Mouse (Mus musculus) splenic B cell, adult 2 months (primary cell): ENCODE measurements around the gene Spcs1.
A peak's percentile ranks its signal among the peaks of the same experiment; 100 is the strongest.

Experiments
- DNase-seq: peaks from one replicate; pipeline ENCODE4 v3.0.0-alpha.2; 2011; ENCODE audit warnings: low read depth, low spot score
- H3K27me3 ChIP-seq: 2 replicates; pipeline ENCODE4 v1.6.1; 2012; ENCODE audit warnings: mild to moderate bottlenecking, low read length, moderate library complexity, mixed read lengths; ENCODE audit not compliant: control insufficient read depth, poor library complexity, insufficient read depth, severe bottlenecking
- H3K36me3 ChIP-seq: 2 replicates; pipeline ENCODE4 v1.6.1; 2012; ENCODE audit warnings: mild to moderate bottlenecking, low read length, moderate library complexity, mixed read lengths; ENCODE audit not compliant: control insufficient read depth, poor library complexity, insufficient read depth, severe bottlenecking

Gene Spcs1

DNA sequence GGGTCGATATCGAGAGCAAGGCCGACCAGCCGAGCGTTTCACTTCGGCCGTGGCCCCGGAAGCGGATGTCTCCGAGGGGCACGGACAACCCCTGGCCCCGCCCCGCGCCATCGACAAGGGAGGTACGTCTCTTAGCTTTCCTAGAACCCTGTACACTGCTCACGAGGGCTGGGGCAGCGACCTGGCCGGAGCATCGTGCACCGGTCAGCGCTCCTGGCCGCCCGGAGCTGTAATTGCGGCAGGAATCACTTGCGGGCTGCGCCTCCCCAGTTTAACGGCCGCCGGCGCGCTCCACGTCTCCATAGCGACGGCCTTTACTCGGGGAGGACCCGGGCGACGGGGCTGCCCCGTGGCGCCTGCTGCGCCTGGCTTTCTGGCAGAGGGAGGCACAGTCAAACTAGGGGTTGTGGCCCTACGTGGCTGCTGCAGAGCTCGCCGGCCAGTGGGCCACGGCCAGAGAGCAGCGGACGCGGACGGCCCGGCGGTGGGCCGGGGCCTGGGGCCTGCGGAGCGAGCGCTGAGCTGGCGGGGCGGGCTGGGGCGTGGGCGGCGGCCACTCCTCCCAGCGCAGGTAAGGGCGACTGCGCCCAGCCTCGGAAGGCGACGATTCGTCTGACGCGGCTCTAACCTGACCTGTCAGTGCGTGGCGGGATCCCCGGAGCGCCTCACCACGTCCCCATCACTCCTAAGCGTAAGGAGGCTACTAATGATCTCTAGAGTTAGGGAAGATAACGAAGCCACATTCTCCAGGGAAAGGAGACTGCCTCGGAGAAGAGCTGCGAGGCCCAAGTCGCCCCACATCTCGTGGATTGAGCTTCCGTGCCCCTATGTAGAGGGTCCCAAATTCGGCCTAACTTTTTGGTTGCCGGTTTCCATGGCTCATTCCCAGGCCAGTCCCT is at the start of gene Spcs1, which contains the start of gene Glt8d1:
Gene Spcs1, minus strand, starts transcription at position 366 of the 899 bp plus-strand sequence.
Gene Glt8d1, plus strand, starts transcription at position 94 of the 899 bp plus-strand sequence.
- peak; percentile 80 for DNase-seq
- no peaks in the 10 kb centered on the region for H3K27me3 ChIP-seq
- H3K36me3 ChIP-seq, result peaks cover 1% of the 10 kb centered on the region; the same call in 1 of the 2 replicates

DNA sequence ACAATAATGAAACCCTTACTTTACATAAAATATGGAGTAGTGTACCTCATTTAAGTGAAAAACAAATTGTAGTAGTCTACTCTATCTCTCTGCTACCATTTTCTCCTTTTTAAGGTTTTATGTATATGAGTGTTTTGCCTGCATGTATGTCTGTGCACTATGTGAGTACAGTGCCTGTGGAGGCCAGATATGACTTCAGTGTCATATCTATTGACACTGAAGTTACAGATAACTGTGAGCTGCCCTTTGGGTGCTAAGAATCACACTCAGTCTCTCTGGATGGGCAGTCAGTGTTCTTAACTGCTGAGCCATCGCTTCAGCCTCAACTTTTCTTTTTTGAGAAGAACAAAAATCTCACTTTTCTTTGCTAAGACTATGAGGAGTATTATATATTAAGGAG is 44.3 kb upstream of the Spcs1 start:
- Histone ChIP-seq H3K27me3 (no peaks in the 10 kb centered on the region), H3K36me3 (peaks cover 18% of the 10 kb centered on the region)
- no peak for DNase-seq

DNA sequence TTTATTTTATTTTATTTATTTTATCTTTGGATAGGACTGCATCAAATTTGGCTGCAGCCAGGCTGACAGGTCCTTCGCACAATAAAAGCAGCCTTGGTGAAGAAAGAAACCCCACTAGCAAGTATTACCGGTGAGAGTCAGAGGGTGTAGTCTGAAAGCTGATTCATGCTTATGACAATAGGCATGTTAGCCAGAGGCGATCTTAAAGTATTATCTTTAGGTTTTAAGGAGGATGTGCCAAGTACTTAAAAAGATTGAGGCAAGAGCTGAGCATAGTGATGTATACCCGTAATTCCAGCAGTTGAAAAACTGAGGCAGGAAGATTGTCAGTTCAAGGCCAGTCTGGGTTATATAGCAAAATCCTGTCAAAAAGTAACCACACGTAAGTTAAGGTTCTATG is 43.8 kb upstream of the Spcs1 start:
- Histone ChIP-seq H3K36me3 (peaks cover 15% of the 10 kb centered on the region; the same call in 1 of the 2 replicates), H3K27me3 (no peaks in the 10 kb centered on the region)
- DNase-seq, result no peak

DNA sequence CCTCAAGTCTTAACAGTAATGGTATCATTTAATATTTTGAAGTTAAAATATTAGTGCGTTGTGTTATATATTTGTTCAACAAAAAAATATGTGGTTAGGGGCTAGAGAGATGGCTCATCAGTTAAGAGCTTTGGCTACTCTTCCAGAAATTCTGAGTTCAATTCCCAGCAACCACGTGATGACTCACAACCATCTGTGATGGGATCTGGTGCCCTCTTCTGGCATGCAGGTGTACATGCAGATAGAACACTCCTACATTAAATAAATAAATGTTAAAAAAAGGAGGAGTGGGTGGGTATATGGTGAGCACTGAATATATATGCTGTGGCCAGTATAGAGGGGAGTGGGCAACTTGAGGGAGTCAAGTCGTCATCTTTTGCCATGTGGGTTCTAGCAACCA is 24.3 kb upstream of the Spcs1 start:
- Histone ChIP-seq H3K27me3 (no peaks in the 10 kb centered on the region), H3K36me3 (peaks cover 17% of the 10 kb centered on the region)
- DNase-seq, result peak; percentile 46

DNA sequence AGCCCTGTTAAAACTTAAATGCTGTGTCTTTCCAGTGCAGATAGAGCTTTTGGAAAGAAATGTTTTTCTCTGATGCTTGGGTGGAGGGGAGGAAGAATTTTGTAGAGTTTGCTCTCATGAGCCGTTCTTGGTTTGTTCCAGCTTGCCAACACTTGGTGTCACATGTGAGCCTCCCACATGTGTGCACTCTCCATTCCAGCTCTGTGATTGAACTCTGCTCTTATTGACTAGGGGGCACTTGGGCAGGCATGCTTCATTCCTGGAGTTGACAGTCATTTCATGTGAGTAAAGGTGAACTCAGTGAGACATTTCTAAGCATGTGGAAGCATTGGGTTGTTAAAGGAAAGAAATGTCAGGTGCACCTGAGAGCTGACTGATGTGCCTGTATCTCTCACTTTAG is 21.1 kb upstream of the Spcs1 start:
- H3K27me3 ChIP-seq, result no peaks in the 10 kb centered on the region
- H3K36me3 ChIP-seq, result peaks cover 14% of the 10 kb centered on the region
- no peak for DNase-seq

DNA sequence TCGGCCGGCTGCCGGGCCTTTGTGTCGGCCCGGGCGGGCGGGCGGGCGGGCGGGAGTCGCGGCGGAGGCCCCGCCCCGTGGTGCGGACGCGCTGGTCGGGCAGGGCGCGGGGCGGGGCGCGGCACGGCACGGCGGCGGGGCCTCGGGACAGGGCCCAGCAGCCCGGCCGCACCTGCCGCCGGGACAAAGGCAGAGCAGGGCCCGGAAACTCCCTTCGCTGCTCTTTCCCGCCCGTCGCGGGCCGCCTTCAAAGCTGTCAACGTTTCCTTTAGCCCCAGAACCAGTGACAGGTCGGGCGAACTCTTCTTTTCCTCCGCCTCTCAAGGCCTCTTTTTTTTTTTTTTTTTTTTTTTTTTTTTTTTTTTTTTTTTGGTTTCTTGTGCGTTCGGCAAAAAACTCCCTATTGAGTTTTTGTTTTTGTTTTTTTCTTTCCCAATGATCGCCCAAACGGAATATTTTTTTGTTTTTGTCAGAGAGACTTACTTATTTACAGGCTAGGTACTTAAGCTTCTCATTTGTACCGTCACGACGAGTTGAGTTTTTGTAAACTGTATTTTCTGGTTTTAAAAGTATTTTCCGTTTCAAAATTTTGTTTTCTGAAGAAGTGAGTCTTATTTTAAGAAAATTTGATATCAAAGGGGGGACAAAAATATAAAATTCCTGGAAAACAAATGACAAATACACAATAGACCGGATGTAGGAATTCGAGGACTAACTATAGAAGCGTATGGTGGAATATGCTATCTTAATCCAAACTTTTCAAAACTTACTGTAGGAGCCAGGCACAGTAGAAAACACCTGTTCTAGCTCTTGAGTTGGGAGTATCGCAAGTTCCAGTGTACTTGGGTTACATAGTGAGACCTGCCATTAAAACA is 18.1 kb upstream of the Spcs1 start:
- Histone ChIP-seq H3K36me3 (peaks cover 16% of the 10 kb centered on the region), H3K27me3 (no peaks in the 10 kb centered on the region)
- DNase-seq, result peak; percentile 92

DNA sequence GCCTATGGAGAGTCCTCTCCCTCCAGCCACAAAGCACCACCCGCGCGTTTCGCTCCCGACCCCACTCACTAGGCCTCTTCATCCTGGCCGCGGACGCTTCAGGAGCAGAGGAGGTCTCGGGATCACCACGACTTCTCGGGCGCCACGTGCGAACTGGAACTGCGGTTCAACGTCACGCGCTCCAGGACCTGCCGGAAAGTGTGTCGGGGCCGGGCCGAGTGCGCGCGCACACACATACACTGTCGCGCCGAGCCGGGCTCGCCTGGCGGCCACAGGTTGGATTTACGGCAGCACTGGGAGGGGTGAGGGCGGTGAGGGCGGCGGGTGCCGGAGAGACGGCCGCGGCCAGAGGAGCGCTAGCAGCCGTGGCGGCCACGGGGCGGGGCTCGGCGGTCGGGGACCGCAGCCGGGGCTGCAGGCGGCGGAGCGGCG is 17.4 kb upstream of the Spcs1 start, which contains the start of the genes Pbrm1 and Gnl3:
Gene Pbrm1, plus strand, starts transcription at position 279 of the 432 bp plus-strand sequence.
Gene Gnl3, minus strand, starts transcription at position 293 of the 432 bp plus-strand sequence.
- Histone ChIP-seq H3K27me3 (no peaks in the 10 kb centered on the region), H3K36me3 (peaks cover 18% of the 10 kb centered on the region)
- DNase-seq, result peak; percentile 98

DNA sequence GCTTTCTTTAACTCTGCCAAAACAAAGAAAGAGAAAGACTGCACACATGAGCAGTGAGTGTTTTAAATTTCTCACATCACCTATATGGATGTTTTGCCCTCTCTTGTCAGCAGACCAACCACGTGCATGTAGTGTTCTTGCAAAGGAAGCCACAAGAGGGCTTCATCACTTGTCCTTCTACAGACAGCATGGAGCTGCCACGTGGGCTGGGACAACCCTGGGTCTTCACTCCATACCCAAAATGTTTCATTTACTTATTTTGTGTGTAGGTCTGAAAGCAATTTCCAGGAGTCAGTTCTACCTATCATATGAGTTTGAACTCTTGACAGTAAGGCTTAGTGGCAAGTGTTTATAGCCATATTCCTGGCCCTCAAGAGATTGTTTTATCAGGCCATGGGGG is 16.4 kb upstream of the Spcs1 start:
- Histone ChIP-seq H3K36me3 (peaks cover 21% of the 10 kb centered on the region), H3K27me3 (no peaks in the 10 kb centered on the region)
- peak; percentile 61 for DNase-seq

DNA sequence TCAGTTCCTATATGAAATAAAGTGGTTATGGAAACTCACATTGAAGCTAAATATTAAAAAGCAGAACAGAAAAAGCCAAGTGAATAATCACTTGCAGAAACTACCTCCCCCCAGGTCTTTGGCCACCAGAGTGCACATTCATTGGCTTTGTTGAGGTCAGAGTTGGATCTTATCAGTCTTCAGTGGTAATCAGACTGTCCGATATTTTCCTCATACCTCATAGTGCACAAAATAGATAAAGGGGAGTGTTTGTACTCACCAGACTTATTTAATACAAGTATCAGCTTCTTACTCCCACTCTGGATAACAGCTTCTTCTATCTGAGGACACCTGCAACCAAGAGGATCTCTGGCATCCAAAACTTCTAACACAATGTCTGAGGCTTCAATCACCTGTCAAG is 14.6 kb upstream of the Spcs1 start:
- Histone ChIP-seq H3K27me3 (no peaks in the 10 kb centered on the region), H3K36me3 (peaks cover 23% of the 10 kb centered on the region)
- DNase-seq, result no peak

DNA sequence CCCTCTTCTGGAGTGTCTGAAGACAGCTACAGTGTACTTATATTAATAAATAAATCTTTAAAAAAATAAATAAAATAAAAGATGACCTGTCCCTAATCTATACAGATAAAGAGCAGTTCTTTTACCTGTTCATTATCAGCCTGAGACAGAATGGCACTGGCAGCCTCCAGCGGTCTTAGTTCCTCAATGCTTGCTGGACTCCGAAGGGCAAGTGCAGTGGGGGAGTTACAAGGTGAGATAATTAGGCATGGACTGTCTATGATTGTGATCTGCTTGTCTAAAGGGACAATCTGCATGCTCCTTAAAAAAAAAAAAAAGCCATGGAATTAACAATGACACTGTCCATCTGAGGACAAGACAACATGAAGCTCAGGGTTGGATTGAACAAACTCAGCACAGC is 12.5 kb upstream of the Spcs1 start:
- no peak for DNase-seq

DNA sequence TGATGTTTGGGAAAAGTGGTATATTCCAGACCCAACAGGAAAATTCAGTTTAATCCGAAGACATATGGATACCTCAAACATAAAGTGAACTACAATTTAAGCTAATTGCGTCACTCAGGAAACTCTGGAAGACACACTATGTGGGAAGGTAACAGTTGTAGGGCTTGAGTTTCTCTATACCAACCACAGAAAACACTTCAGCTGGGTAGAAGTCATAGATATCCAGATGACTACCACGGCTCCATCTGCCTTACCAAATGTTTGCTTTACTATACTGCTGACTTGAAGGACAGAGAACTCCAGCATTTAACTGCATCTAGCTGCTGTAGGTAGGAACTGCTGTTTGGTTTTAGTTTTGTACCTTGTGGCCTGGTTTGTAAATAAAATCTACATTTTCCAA is 10.1 kb upstream of the Spcs1 start:
- DNase-seq, result no peak
- H3K27me3 ChIP-seq, result no peaks in the 10 kb centered on the region
- peaks cover 25% of the 10 kb centered on the region for H3K36me3 ChIP-seq

More for the DNA sequence above, 12.5 kb upstream of the Spcs1 start:
- no peaks in the 10 kb centered on the region for H3K27me3 ChIP-seq
- peaks cover 26% of the 10 kb centered on the region for H3K36me3 ChIP-seq

DNA sequence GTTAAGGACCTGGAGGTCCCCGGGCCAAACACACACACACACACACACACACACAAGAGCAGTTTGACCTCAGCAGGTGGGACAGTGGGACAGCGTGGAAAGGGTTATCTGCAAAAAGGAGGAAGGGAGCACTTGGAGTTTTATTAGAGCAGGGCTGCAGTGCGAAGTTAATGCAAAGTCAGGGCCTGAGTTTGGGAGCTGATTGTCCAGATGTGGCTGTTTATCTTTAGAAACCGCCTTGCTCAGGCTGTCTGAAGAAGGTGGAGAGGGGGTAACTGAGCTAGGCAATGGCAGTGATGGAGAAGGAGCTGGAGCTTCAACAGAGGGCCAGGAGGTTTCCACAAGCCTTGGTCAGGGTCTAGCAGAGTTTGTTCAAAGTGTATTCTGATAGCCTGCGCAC is 5.3 kb upstream of the Spcs1 start:
- H3K36me3 ChIP-seq, result peaks cover 8% of the 10 kb centered on the region
- DNase-seq, result no peak
- no peaks in the 10 kb centered on the region for H3K27me3 ChIP-seq

DNA sequence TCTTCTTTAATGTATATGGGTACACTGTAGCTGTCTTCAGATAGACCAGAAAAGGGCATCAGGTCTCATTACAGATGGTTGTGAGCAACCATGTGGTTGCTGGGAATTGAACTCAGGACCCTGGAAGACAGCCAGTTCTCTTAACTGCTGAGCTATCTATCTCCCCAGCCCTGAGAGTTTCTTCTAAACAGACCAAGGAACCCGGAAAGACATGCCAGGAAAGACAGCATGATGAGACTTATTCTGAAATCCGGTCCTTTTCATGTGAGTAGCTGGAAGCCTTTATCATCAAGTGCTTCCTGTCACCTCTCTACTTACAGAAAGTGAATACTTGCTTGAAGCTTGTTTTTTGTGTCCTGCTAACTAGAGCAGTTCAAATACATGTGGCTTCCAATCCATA is 3.1 kb upstream of the Spcs1 start:
- DNase-seq, result no peak

DNA sequence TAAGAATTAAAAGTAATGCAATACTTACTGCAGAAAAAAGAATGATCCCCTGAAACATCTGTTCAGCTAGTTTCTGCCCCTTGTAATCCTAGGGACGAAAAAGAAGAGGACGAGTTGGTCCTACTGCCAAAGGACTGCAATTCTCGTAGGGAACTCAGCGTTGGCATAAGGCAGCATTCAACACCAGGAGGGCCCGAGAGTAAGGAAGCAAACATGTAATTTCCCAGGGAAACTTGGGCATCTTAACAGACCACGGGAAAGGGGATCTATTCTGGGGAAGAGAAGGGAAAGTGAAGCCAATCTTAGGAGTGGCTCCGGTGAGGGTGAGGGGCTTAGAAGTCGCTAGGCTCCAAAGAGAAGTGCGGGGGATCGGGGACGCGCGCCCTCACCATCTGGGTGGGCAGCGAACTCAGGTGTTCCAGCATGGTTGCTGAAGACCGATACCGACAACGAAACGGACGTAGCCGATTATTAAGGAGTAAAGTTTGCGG is 611 bp downstream of the Spcs1 start:
- H3K27me3 ChIP-seq, result no peaks in the 10 kb centered on the region
- H3K36me3 ChIP-seq, result peaks cover 1% of the 10 kb centered on the region; the same call in 1 of the 2 replicates
- DNase-seq, result no peak

More for the DNA sequence above, 3.1 kb upstream of the Spcs1 start:
- Histone ChIP-seq H3K36me3 (no peaks in the 10 kb centered on the region), H3K27me3 (no peaks in the 10 kb centered on the region)
